Mouse (Mus musculus): Measurements from ENCODE around the gene Arhgap40. TPM values are rescaled to one million over a fixed set of nuclear protein-coding genes. Genes with fewer than 3 reads are reported as not detected.

The Arhgap40 gene
- polyA plus RNA-seq, 1 experiment from 2014 or later, result not detected

DNA sequence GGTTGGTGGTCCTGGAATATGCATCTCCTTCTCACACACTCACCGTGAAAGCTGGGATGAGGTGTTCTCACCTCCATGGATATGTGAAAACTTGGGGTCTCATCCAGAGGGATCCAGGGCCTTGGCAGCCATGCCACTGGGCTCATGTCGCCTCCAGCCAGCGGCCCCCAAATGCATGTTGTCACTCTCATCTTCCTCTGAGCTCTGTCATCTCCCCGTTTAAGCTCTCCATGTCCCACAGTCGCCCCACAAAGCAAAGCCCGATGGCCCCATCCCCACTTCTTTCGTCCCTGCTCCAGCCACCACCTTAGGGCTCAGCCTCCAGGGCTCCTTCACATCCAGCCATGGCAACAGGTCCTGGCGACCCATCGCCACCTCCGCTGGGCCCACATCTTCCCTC is 5.5 kb upstream of the Arhgap40 start:
- WGBS (ENCODE audit: insufficient replicate concordance), result 86% methylated on average over 10 of the region's 10 CpGs

DNA sequence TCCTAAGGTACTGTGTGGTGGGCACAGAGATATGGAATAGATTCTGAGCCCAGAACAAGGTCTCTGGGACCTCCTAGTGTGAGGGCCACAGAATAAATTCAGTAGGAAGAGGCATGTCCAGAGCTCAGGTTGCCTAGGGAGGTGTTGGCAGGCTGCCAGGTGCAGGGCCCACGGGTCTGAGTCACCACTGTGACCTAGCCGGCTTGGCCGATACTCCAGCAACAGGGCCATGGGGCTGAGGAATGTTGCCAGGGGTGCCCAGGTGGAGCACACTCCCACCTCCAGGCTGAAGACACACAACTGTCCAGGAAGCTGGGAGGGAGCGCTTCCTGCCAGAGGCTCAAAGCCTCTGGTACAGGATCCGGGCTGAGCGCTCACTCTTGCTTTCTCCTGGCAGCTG is 1.9 kb upstream of the Arhgap40 start:
- Histone ChIP-seq H3K4me1 (ENCODE audit: control insufficient read depth, insufficient read depth, low read length) (peaks cover 5% of the 10 kb centered on the region; the same call in 1 of the 2 replicates), H3K9me3 (replicated peaks; ENCODE audit: control insufficient read depth, low read length) (no peaks in the 10 kb centered on the region), H3K27ac (ENCODE audit: low read depth, low read length) (no peak overlapping the region), H3K4me3 (ENCODE audit: low read depth, low read length) (no peak overlapping the region), H3K9ac (ENCODE audit: low read depth, low read length) (no peak overlapping the region), H3K27me3 (ENCODE audit: control insufficient read depth, insufficient read depth, low read length) (no peaks in the 10 kb centered on the region), H3K36me3 (ENCODE audit: control insufficient read depth, insufficient read depth, low read length) (no peaks in the 10 kb centered on the region), H3K4me2 (no peak overlapping the region)
- WGBS (ENCODE audit: insufficient replicate concordance), result 54% methylated on average over 6 of the region's 6 CpGs
- ATAC-seq (replicated peaks; ENCODE audit: insufficient number of reproducible peaks, low FRiP score, low TSS enrichment), result peak; percentile 41; the same call in 1 of the 2 replicates

More for the DNA sequence above, 5.5 kb upstream of the Arhgap40 start:
- H3K4me3 ChIP-seq (ENCODE audit: low read depth, low read length), result no peak overlapping the region
- H3K4me2 ChIP-seq, result no peak overlapping the region
- no peaks in the 10 kb centered on the region for H3K27me3 ChIP-seq (ENCODE audit: control insufficient read depth, insufficient read depth, low read length)
- no peak overlapping the region for H3K27ac ChIP-seq (ENCODE audit: low read depth, low read length)
- no peak overlapping the region for H3K9ac ChIP-seq (ENCODE audit: low read depth, low read length)
- H3K36me3 ChIP-seq (ENCODE audit: control insufficient read depth, insufficient read depth, low read length), result no peaks in the 10 kb centered on the region
- ATAC-seq (replicated peaks; ENCODE audit: insufficient number of reproducible peaks, low FRiP score, low TSS enrichment), result no peak
- no peaks in the 10 kb centered on the region for H3K9me3 ChIP-seq (replicated peaks; ENCODE audit: control insufficient read depth, low read length)
- H3K4me1 ChIP-seq (ENCODE audit: control insufficient read depth, insufficient read depth, low read length), result peaks cover 5% of the 10 kb centered on the region; the same call in 1 of the 2 replicates

DNA sequence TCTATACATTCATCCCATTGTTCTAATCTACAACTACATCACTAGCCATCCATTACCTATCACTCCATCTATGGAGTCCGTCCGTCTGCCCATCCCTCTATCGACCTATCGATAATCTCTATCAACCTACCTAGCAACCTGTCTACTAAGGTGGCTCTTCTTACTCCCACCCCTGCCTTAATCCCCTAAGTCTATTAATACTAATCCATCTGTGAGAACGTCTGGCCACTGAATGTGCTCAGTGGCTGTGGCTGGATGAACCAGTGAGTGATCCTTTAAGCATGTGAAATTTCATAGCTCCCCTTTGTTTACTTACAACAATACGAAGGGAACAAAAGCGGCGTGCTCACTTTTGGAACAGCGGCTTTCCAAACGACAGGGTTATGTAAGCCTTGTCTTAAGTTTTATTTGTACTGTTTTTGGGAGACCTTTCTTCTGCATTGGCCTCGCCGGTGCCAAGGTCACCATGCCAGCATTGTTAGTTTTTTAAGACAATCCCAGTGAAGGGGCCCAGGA is 1.3 kb downstream of the Arhgap40 start:
- Histone ChIP-seq H3K9me3 (replicated peaks; ENCODE audit: control insufficient read depth, low read length) (no peaks in the 10 kb centered on the region), H3K27ac (ENCODE audit: low read depth, low read length) (no peak overlapping the region), H3K4me1 (ENCODE audit: control insufficient read depth, insufficient read depth, low read length) (peaks cover 5% of the 10 kb centered on the region; the same call in 1 of the 2 replicates), H3K4me2 (no peak overlapping the region), H3K27me3 (ENCODE audit: control insufficient read depth, insufficient read depth, low read length) (no peaks in the 10 kb centered on the region), H3K9ac (ENCODE audit: low read depth, low read length) (no peak overlapping the region), H3K4me3 (ENCODE audit: low read depth, low read length) (no peak overlapping the region), H3K36me3 (ENCODE audit: control insufficient read depth, insufficient read depth, low read length) (no peaks in the 10 kb centered on the region)
- 85% methylated on average over 12 of the region's 12 CpGs for WGBS (ENCODE audit: insufficient replicate concordance)
- ATAC-seq (replicated peaks; ENCODE audit: insufficient number of reproducible peaks, low FRiP score, low TSS enrichment), result no peak

DNA sequence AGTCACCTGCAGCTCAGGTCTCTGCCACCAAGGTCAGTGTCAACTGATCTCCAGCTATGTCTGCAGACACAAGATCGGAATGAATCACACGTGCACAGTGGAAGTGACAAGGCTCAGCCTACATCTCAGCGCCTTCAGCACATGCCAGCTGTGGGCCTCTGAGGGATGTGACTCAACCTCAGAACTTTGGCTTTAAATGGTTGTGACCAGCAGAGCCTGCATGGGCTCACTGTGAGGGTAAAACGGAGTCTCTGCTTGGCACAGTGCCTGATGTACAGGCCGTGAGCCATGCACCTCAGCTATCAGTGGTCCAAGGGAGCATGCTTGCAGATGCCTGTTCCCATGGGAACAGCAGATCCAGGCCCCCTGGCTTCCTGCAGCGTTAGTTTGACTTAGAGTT is 6.0 kb downstream of the Arhgap40 start:
- Histone ChIP-seq H3K27me3 (ENCODE audit: control insufficient read depth, insufficient read depth, low read length) (no peaks in the 10 kb centered on the region), H3K9ac (ENCODE audit: low read depth, low read length) (no peak overlapping the region), H3K4me2 (no peak overlapping the region), H3K4me3 (ENCODE audit: low read depth, low read length) (no peak overlapping the region), H3K4me1 (ENCODE audit: control insufficient read depth, insufficient read depth, low read length) (0 out of 2 replicates have a peak, but pooled peaks cover 3% of the 10 kb centered on the region), H3K36me3 (ENCODE audit: control insufficient read depth, insufficient read depth, low read length) (no peaks in the 10 kb centered on the region), H3K9me3 (replicated peaks; ENCODE audit: control insufficient read depth, low read length) (no peaks in the 10 kb centered on the region), H3K27ac (ENCODE audit: low read depth, low read length) (no peak overlapping the region)
- ATAC-seq (replicated peaks; ENCODE audit: insufficient number of reproducible peaks, low FRiP score, low TSS enrichment), result no peak
- 59% methylated on average over 6 of the region's 6 CpGs for WGBS (ENCODE audit: insufficient replicate concordance)

DNA sequence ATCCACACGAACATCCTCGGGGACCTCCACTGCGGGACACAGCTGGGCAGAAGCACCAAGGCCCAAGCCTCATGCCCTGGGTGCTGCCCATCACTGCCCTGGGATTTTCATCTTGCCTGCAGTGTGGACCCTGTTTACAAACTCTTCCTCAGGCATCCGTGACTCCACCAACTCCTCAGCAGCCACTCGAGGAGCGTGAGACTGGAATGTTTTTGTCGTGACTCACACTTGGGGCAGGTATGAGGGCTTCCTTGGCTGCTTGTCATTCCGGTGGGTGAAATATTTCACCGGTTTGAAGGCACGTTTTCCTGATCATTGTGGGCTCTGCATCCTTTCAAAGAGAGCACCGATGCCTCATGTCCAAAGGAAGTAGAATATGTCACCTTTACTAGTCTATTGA is 6.5 kb downstream of the Arhgap40 start:
- WGBS (ENCODE audit: insufficient replicate concordance), result 62% methylated on average over 11 of the region's 11 CpGs
- Histone ChIP-seq H3K36me3 (ENCODE audit: control insufficient read depth, insufficient read depth, low read length) (no peaks in the 10 kb centered on the region), H3K4me2 (no peak overlapping the region), H3K4me3 (ENCODE audit: low read depth, low read length) (no peak overlapping the region), H3K27me3 (ENCODE audit: control insufficient read depth, insufficient read depth, low read length) (no peaks in the 10 kb centered on the region), H3K4me1 (ENCODE audit: control insufficient read depth, insufficient read depth, low read length) (0 out of 2 replicates have a peak, but pooled peaks cover 3% of the 10 kb centered on the region), H3K9me3 (replicated peaks; ENCODE audit: control insufficient read depth, low read length) (no peaks in the 10 kb centered on the region), H3K27ac (ENCODE audit: low read depth, low read length) (no peak overlapping the region), H3K9ac (ENCODE audit: low read depth, low read length) (no peak overlapping the region)
- no peak for ATAC-seq (replicated peaks; ENCODE audit: insufficient number of reproducible peaks, low FRiP score, low TSS enrichment)

DNA sequence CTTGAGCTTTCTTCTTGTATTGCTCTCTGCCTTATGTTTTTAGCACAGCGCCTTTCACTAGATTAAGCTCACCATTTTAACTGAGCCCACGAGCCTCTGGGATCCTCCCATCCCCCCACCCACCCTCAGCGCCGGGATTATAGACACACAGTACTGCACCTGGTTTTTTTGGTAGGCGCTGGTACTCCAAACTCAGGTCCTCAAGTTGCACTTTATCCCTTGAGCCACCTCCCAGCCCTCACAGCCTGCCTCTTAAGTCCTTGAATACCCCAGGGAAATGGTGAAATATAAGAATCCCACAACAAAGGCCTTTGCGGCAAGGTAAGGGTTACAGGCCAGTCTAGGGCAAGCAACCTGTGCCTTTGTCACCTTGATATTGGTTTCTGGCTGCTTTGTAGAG is 7.2 kb downstream of the Arhgap40 start:
- WGBS (ENCODE audit: insufficient replicate concordance), result 73% methylated on average over 6 of the region's 6 CpGs

DNA sequence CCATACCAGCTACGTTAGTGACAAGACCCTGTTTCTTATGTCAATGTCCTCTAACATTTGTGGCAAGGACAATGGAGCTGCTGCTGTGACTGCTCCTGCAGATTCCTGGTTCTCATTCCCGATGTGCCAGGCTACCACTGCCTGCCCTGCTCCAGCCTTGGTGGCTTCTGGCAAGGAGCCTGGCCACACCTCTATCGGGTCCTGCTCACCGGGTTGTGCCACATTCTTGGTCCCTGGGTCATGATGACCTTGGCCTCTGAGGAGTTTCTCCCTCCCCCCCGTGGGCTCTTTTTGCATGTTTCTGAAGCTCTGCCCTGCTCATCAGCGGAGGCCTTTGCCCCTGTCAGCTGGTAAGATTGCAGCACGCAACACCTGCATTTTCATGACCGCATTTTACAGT is 10.5 kb downstream of the Arhgap40 start:
- Histone ChIP-seq H3K9ac (ENCODE audit: low read depth, low read length) (no peak overlapping the region), H3K4me3 (ENCODE audit: low read depth, low read length) (no peak overlapping the region), H3K27me3 (ENCODE audit: control insufficient read depth, insufficient read depth, low read length) (no peaks in the 10 kb centered on the region), H3K4me2 (no peak overlapping the region), H3K4me1 (ENCODE audit: control insufficient read depth, insufficient read depth, low read length) (0 out of 2 replicates have a peak, but pooled peaks cover 3% of the 10 kb centered on the region), H3K36me3 (ENCODE audit: control insufficient read depth, insufficient read depth, low read length) (no peaks in the 10 kb centered on the region), H3K9me3 (replicated peaks; ENCODE audit: control insufficient read depth, low read length) (no peaks in the 10 kb centered on the region), H3K27ac (ENCODE audit: low read depth, low read length) (no peak overlapping the region)
- 70% methylated on average over 8 of the region's 8 CpGs for WGBS (ENCODE audit: insufficient replicate concordance)
- ATAC-seq (replicated peaks; ENCODE audit: insufficient number of reproducible peaks, low FRiP score, low TSS enrichment), result no peak

More for the DNA sequence above, 7.2 kb downstream of the Arhgap40 start:
- H3K4me3 ChIP-seq (ENCODE audit: low read depth, low read length), result no peak overlapping the region
- H3K4me1 ChIP-seq (ENCODE audit: control insufficient read depth, insufficient read depth, low read length), result 0 out of 2 replicates have a peak, but pooled peaks cover 3% of the 10 kb centered on the region
- no peak for ATAC-seq (replicated peaks; ENCODE audit: insufficient number of reproducible peaks, low FRiP score, low TSS enrichment)
- no peaks in the 10 kb centered on the region for H3K36me3 ChIP-seq (ENCODE audit: control insufficient read depth, insufficient read depth, low read length)
- no peaks in the 10 kb centered on the region for H3K27me3 ChIP-seq (ENCODE audit: control insufficient read depth, insufficient read depth, low read length)
- H3K9me3 ChIP-seq (replicated peaks; ENCODE audit: control insufficient read depth, low read length), result no peaks in the 10 kb centered on the region
- no peak overlapping the region for H3K9ac ChIP-seq (ENCODE audit: low read depth, low read length)
- no peak overlapping the region for H3K27ac ChIP-seq (ENCODE audit: low read depth, low read length)
- no peak overlapping the region for H3K4me2 ChIP-seq

DNA sequence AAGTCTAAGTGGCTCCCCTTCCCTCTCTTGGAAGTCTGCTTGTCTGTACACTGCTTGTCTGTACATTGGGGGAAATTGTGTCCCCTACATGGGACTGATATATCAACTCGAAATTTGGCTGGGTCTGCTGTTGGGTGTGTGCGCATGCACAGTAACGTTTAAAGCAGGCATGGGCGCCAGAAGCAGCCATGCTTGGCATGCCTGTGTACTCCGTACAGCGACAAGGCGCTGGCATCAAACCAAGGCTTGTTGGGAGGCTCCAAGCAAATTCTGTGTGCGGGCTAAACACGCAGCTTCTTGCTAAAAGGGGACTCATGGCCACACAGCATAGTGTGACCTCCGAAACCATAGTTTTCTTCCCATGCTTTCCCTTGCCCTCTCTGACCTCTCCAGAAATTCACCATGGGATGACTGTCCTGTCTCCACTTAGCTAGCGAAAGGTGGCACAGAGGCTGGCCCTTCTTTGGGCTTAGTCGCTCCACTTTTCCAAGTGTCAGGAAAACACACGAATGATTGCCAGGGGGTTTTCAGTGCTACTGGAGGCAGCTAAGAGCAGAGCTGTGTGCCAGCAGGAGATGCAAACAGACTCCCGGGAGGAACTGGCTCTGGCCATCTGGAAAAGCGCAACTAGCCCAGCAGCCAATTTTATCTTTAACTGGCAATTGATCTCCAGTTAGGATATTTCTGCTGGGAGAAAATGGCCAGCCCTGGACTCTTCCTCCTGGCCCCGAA is 11.7 kb downstream of the Arhgap40 start:
- no peaks in the 10 kb centered on the region for H3K9me3 ChIP-seq (replicated peaks; ENCODE audit: control insufficient read depth, low read length)
- no peak overlapping the region for H3K27ac ChIP-seq (ENCODE audit: low read depth, low read length)
- H3K27me3 ChIP-seq (ENCODE audit: control insufficient read depth, insufficient read depth, low read length), result no peaks in the 10 kb centered on the region
- H3K9ac ChIP-seq (ENCODE audit: low read depth, low read length), result no peak overlapping the region
- H3K4me1 ChIP-seq (ENCODE audit: control insufficient read depth, insufficient read depth, low read length), result 0 out of 2 replicates have a peak, but pooled peaks cover 3% of the 10 kb centered on the region
- 76% methylated on average over 16 of the region's 16 CpGs for WGBS (ENCODE audit: insufficient replicate concordance)
- no peaks in the 10 kb centered on the region for H3K36me3 ChIP-seq (ENCODE audit: control insufficient read depth, insufficient read depth, low read length)
- no peak overlapping the region for H3K4me2 ChIP-seq
- no peak overlapping the region for H3K4me3 ChIP-seq (ENCODE audit: low read depth, low read length)
- ATAC-seq (replicated peaks; ENCODE audit: insufficient number of reproducible peaks, low FRiP score, low TSS enrichment), result no peak
